Mouse (Mus musculus) E14TG2a.4 (cell line): ENCODE data around the gene Dpf3.

Source experiments
- H3K27me3 ChIP-seq: 2 replicates; pipeline ENCODE4 v1.6.1; 2014; ENCODE audit warnings: low read length, control low read depth; ENCODE audit not compliant: insufficient read depth
- H3K36me3 ChIP-seq: 2 replicates; pipeline ENCODE4 v1.6.1; 2014; ENCODE audit warnings: low read length, control low read depth; ENCODE audit not compliant: insufficient read depth
- H3K4me1 ChIP-seq: replicated peaks from 2 replicates; pipeline ENCODE4 v1.6.1; 2014; ENCODE audit warnings: low read depth, low read length, control low read depth
- H3K4me3 ChIP-seq: replicated peaks from 2 replicates; pipeline ENCODE4 v1.5.1; 2014; ENCODE audit warnings: mild to moderate bottlenecking, low read length
- H3K9me3 ChIP-seq: 2 replicates; pipeline ENCODE4 v1.6.1; 2014; ENCODE audit warnings: low read length, control low read depth
- CTCF ChIP-seq: conservative IDR thresholded peaks from 2 replicates; pipeline ENCODE4 v1.5.1; 2014; ENCODE audit warnings: low read length
- NANOG ChIP-seq: IDR thresholded peaks from 2 replicates; pipeline ENCODE4 v1.6.1; 2014; ENCODE audit warnings: borderline replicate concordance, low read length, mixed read lengths
- POU5F1 ChIP-seq: IDR thresholded peaks from 2 replicates; pipeline ENCODE4 v1.6.1; 2014; ENCODE audit warnings: low read length, borderline replicate concordance

Dpf3 gene

GRCm38 (mm10) chr12:83352640-83353039 lies 134.9 kb downstream of the Dpf3 start:
- H3K27me3 ChIP-seq = peaks cover 2% of the 10 kb centered on the region; the same call in 1 of the 2 replicates
- TF ChIP-seq CTCF (no peak), NANOG (no peak), POU5F1 (no peak)
- H3K9me3 ChIP-seq = no peaks in the 10 kb centered on the region
- H3K36me3 ChIP-seq = no peaks in the 10 kb centered on the region
- H3K4me3 ChIP-seq = no peak overlapping the region
- no peaks in the 10 kb centered on the region for H3K4me1 ChIP-seq

- no peaks in the 10 kb centered on the region for H3K27me3 ChIP-seq
- no peaks in the 10 kb centered on the region for H3K36me3 ChIP-seq
- no peaks in the 10 kb centered on the region for H3K4me1 ChIP-seq
- no peaks in the 10 kb centered on the region for H3K9me3 ChIP-seq
- H3K4me3 ChIP-seq = no peak overlapping the region
- no peak for TF ChIP-seq CTCF
- no peak for TF ChIP-seq POU5F1
- no peak for TF ChIP-seq NANOG
Measured at GRCm38 (mm10) chr12:83349736-83350135, 137.8 kb downstream of the Dpf3 start.

GRCm38 (mm10) chr12:83348246-83348645 lies 139.3 kb downstream of the Dpf3 start:
- TF ChIP-seq CTCF = no peak
- no peak for TF ChIP-seq NANOG
- TF ChIP-seq POU5F1 = no peak
- H3K27me3 ChIP-seq = no peaks in the 10 kb centered on the region
- H3K4me1 ChIP-seq = no peaks in the 10 kb centered on the region
- H3K9me3 ChIP-seq = no peaks in the 10 kb centered on the region
- no peaks in the 10 kb centered on the region for H3K36me3 ChIP-seq
- H3K4me3 ChIP-seq = no peak overlapping the region

GRCm38 (mm10) chr12:83342875-83343185 lies 144.7 kb downstream of the Dpf3 start:
- Histone ChIP-seq H3K9me3 (no peaks in the 10 kb centered on the region), H3K27me3 (no peaks in the 10 kb centered on the region), H3K4me1 (no peaks in the 10 kb centered on the region), H3K4me3 (no peak overlapping the region), H3K36me3 (no peaks in the 10 kb centered on the region)
- TF ChIP-seq NANOG = no peak
- TF ChIP-seq CTCF = no peak
- no peak for TF ChIP-seq POU5F1

- TF ChIP-seq NANOG = no peak
- no peak for TF ChIP-seq POU5F1
- no peak for TF ChIP-seq CTCF
- Histone ChIP-seq H3K27me3 (no peaks in the 10 kb centered on the region), H3K4me3 (no peak overlapping the region), H3K4me1 (no peaks in the 10 kb centered on the region), H3K36me3 (no peaks in the 10 kb centered on the region), H3K9me3 (no peaks in the 10 kb centered on the region)
Measured at GRCm38 (mm10) chr12:83342035-83342874, 145.3 kb downstream of the Dpf3 start.

- Histone ChIP-seq H3K4me1 (no peaks in the 10 kb centered on the region), H3K9me3 (no peaks in the 10 kb centered on the region), H3K4me3 (no peak overlapping the region), H3K27me3 (no peaks in the 10 kb centered on the region), H3K36me3 (no peaks in the 10 kb centered on the region)
- TF ChIP-seq CTCF (no peak), POU5F1 (no peak), NANOG (no peak)
Measured at GRCm38 (mm10) chr12:83340960-83341359, 146.6 kb downstream of the Dpf3 start.

GRCm38 (mm10) chr12:83338345-83338744 lies 149.2 kb downstream of the Dpf3 start:
- Histone ChIP-seq H3K27me3 (peaks cover 7% of the 10 kb centered on the region), H3K9me3 (no peaks in the 10 kb centered on the region), H3K36me3 (no peaks in the 10 kb centered on the region), H3K4me1 (no peaks in the 10 kb centered on the region), H3K4me3 (no peak overlapping the region)
- TF ChIP-seq NANOG (no peak), CTCF (no peak), POU5F1 (no peak)

GRCm38 (mm10) chr12:83337776-83338149 lies 149.8 kb downstream of the Dpf3 start:
- Histone ChIP-seq H3K4me1 (no peaks in the 10 kb centered on the region), H3K27me3 (peaks cover 7% of the 10 kb centered on the region), H3K4me3 (no peak overlapping the region), H3K36me3 (no peaks in the 10 kb centered on the region), H3K9me3 (no peaks in the 10 kb centered on the region)
- TF ChIP-seq CTCF (no peak), POU5F1 (no peak), NANOG (no peak)

GRCm38 (mm10) chr12:83337077-83337775 lies 150.3 kb downstream of the Dpf3 start:
- TF ChIP-seq POU5F1 (no peak), NANOG (no peak), CTCF (no peak)
- Histone ChIP-seq H3K27me3 (peaks cover 7% of the 10 kb centered on the region), H3K36me3 (no peaks in the 10 kb centered on the region), H3K4me1 (no peaks in the 10 kb centered on the region), H3K9me3 (no peaks in the 10 kb centered on the region), H3K4me3 (no peak overlapping the region)
